Mouse (Mus musculus) CH12.LX (cell line): ENCODE data around the gene Nlgn1.

Source experiments
- CTCF ChIP-seq, 2 experiments: IDR thresholded peaks in 1 of 2; conservative IDR thresholded peaks in 1 of 2; 2 replicates each; pipeline ENCODE4 v1.5.1; 2011 to 2012; ENCODE audit warnings: low read depth in 2 of 2, low read length in 2 of 2, improper control_type of control experiment in 1 of 2, inconsistent platforms in 1 of 2, mild to moderate bottlenecking in 1 of 2, moderate library complexity in 1 of 2
- EP300 ChIP-seq: IDR thresholded peaks from 2 replicates; pipeline ENCODE4 v1.6.1; 2011; ENCODE audit warnings: low read length, improper control_type of control experiment
- MAFK ChIP-seq: IDR thresholded peaks from 2 replicates; pipeline ENCODE4 v1.6.1; 2011; ENCODE audit warnings: low read length, improper control_type of control experiment; ENCODE audit not compliant: insufficient replicate concordance
- MAZ ChIP-seq: IDR thresholded peaks from 2 replicates; pipeline ENCODE4 v1.6.1; 2012; ENCODE audit warnings: low read depth, mild to moderate bottlenecking, inconsistent platforms, low read length, improper control_type of control experiment, moderate library complexity
- NELFE ChIP-seq: IDR thresholded peaks from 2 replicates; pipeline ENCODE4 v1.6.1; 2011; ENCODE audit warnings: low read depth, low read length, improper control_type of control experiment
- PAX5 ChIP-seq: IDR thresholded peaks from 2 replicates; pipeline ENCODE4 v1.6.1; 2012; ENCODE audit warnings: low read length, inconsistent platforms, mixed read lengths
- POLR2A ChIP-seq: IDR thresholded peaks from 2 replicates; pipeline ENCODE4 v1.6.1; 2011; ENCODE audit warnings: low read depth, mild to moderate bottlenecking, improper control_type of control experiment, low read length
- ZKSCAN1 ChIP-seq: IDR thresholded peaks from 2 replicates; pipeline ENCODE4 v1.6.1; 2012; ENCODE audit warnings: low read depth, inconsistent platforms, low read length, improper control_type of control experiment, borderline replicate concordance
- ZNF384 ChIP-seq: IDR thresholded peaks from 2 replicates; pipeline ENCODE4 v1.6.1; 2012; ENCODE audit warnings: low read depth, low read length, improper control_type of control experiment, inconsistent platforms

DNA sequence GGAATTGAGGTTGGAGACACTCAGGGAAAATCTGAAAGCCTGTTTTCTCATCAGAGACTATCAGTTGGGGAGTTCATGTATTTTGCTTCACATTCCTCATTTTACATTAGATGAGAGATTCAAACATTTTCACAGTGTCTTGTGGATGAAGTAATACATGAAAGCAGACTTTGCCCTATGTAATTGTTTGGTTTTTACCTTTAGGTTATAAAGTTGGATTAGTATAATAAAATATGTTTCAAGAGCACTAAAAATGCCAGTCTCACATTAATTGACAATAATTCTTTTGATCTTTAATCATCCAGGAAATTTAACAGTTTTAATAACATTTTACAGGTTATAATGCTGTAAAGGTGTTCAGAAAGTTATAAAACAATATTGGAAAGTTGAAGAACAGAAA lies 262.9 kb downstream of the Nlgn1 start:
- no peak for TF ChIP-seq NELFE
- TF ChIP-seq POLR2A = no peak
- TF ChIP-seq CTCF (conservative IDR thresholded peaks at IDR 0.05 in 1 of 2, IDR thresholded peaks at IDR 0.05 in 1 of 2; ENCODE audit: low read depth in 2 of 2, low read length in 2 of 2) = no peak
- no peak for TF ChIP-seq MAFK
- no peak for TF ChIP-seq MAZ
- no peak for TF ChIP-seq ZNF384
- TF ChIP-seq ZKSCAN1 = no peak
- no peak for TF ChIP-seq PAX5
- TF ChIP-seq EP300 = no peak
